Mouse (Mus musculus): ENCODE data around the gene Ppih. TPM values are rescaled to one million over a fixed set of nuclear protein-coding genes. Genes with fewer than 3 reads are reported as not detected.

Gene Ppih
- 46.0 and 48.4 TPM in 2 replicates for polyA plus RNA-seq (2011; ENCODE audit: insufficient read length, low read depth, missing spikeins)

DNA sequence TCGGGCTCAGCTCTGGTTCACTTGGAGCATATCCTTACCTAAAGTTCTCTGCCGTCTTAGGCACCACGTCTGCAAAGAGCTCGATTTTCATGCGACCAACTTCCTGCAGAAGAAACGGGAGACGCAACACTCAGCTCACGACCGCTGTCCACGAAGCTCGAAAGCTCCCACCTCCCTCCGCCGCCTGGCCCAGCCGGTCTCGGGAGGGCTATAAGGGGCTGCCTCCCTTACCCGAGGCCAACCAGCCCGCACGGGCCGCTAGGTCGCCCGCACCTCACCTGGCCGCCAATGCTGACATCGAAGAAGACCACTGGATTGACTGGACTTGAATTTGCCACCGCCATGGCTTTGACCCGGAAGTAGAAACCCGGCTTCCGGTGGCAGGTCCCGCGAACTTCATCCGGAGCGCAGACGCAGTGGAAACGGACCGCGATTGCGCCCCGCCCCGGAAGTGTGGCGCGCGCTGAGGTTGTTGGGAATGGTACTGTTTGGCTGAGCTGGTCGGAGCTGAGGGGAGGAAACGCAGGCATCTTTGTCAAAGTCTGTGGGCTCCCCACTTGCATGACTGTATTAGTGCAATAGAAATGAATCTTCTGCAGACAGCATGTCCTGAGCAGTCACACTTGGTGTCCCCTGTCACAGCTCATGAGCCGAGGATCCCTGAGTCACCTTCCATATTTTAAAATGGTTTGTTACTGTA, at the start of gene Ppih:
Gene Ppih, minus strand, starts transcription at position 416 of the 700 bp plus-strand sequence.
- H3K27ac ChIP-seq (ENCODE audit: insufficient read depth, low read length), result peak within 1 kb of the TSS; percentile 43
- peak within 1 kb of the TSS; percentile 75 for H3K4me3 ChIP-seq (ENCODE audit: insufficient read depth, low read length)
- H3K4me1 ChIP-seq (ENCODE audit: control insufficient read depth, insufficient read depth, low read length), result no peaks in the 10 kb centered on the region
- no peak for TF ChIP-seq CTCF (IDR thresholded peaks at IDR 0.05; ENCODE audit: borderline replicate concordance, insufficient read depth, low read length)
- TF ChIP-seq POLR2A (IDR thresholded peaks at IDR 0.05; ENCODE audit: low read depth, low read length), result peak; percentile 96

DNA sequence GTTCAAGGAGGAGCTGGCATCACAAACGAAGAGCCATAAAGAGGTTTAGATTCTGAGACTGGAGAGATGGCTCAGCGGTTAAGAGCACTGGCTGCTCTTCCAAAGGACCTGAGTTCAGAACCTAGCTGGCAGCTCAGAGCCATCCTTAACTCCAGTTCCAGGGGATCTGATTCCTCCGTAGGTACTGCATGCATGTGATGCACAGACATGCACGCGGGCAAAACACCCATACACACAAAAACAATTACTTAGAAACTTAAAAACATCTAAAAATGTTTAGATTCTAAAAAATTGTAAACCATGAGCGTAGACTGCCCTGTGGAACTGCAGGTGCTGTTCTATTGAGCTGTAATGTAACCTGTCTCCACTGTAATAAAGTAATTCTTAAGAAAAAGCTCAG, 49.1 kb upstream of the Ppih start:
- no peaks in the 10 kb centered on the region for H3K4me1 ChIP-seq (ENCODE audit: control insufficient read depth, insufficient read depth, low read length)
- TF ChIP-seq POLR2A (IDR thresholded peaks at IDR 0.05; ENCODE audit: low read depth, low read length) (no peak), CTCF (IDR thresholded peaks at IDR 0.05; ENCODE audit: borderline replicate concordance, insufficient read depth, low read length) (no peak)
- no peak overlapping the region for H3K27ac ChIP-seq (ENCODE audit: insufficient read depth, low read length)
- no peak overlapping the region for H3K4me3 ChIP-seq (ENCODE audit: insufficient read depth, low read length)

DNA sequence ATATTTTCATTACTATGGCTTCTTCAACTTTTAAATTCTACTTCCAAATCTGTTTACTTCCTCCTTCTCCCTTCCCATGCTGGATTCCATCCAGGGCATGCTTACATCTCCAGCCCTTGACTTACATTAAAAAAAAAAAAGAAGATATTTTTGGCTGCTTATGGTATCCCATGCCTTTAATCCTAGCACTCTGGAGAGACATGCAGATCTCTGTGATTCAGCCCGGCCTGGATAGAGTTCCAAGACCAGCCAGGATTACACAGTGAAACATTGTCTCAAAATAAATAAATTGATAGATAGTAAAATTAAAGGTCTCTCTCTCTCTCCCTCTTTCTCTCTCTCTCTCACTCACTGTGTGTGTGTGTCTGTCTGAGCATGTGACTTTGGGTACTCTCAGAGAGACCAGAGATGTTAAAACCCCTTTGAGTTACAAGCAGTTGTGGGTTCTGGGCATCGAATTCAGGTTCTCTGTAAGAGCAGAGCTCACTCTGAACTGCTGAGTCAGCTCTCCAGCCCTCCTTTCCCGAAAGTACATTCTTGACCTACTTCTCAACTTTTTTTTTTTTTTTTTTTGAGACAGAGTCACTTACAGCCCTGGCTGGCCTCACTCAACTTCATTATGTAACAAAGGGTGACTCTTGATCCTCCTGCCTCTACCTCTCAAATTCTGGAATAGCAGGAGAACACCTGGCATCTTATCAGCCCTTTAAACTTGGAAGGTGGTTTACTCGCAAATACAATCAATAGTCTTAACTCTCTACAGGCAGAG, 46.6 kb upstream of the Ppih start:
- peak overlapping the region; percentile 73 for H3K27ac ChIP-seq (ENCODE audit: insufficient read depth, low read length)
- no peaks in the 10 kb centered on the region for H3K4me1 ChIP-seq (ENCODE audit: control insufficient read depth, insufficient read depth, low read length)
- TF ChIP-seq CTCF (IDR thresholded peaks at IDR 0.05; ENCODE audit: borderline replicate concordance, insufficient read depth, low read length) (no peak), POLR2A (IDR thresholded peaks at IDR 0.05; ENCODE audit: low read depth, low read length) (no peak)
- H3K4me3 ChIP-seq (ENCODE audit: insufficient read depth, low read length), result no peak overlapping the region

DNA sequence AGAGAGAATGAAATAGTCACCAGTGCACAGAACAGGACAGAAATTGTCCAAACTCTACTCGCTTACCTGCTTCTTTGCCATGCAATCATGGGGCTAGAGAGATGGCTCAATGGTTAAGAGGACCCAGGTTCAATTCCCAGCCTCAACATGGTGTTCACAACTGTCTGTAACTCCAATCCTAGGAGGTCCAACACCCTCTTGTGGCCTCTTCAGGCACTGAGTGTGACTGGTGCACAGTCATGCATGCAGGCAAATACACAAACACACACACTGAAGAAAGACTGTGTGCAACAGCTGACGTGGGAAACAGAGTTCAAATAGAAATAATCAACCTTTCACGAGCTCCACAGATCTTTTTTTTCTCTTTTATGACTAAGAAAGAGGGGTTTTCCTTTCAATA, 41.9 kb upstream of the Ppih start:
- no peak for TF ChIP-seq POLR2A (IDR thresholded peaks at IDR 0.05; ENCODE audit: low read depth, low read length)
- TF ChIP-seq CTCF (IDR thresholded peaks at IDR 0.05; ENCODE audit: borderline replicate concordance, insufficient read depth, low read length), result no peak
- no peaks in the 10 kb centered on the region for H3K4me1 ChIP-seq (ENCODE audit: control insufficient read depth, insufficient read depth, low read length)
- no peak overlapping the region for H3K4me3 ChIP-seq (ENCODE audit: insufficient read depth, low read length)
- H3K27ac ChIP-seq (ENCODE audit: insufficient read depth, low read length), result no peak overlapping the region

DNA sequence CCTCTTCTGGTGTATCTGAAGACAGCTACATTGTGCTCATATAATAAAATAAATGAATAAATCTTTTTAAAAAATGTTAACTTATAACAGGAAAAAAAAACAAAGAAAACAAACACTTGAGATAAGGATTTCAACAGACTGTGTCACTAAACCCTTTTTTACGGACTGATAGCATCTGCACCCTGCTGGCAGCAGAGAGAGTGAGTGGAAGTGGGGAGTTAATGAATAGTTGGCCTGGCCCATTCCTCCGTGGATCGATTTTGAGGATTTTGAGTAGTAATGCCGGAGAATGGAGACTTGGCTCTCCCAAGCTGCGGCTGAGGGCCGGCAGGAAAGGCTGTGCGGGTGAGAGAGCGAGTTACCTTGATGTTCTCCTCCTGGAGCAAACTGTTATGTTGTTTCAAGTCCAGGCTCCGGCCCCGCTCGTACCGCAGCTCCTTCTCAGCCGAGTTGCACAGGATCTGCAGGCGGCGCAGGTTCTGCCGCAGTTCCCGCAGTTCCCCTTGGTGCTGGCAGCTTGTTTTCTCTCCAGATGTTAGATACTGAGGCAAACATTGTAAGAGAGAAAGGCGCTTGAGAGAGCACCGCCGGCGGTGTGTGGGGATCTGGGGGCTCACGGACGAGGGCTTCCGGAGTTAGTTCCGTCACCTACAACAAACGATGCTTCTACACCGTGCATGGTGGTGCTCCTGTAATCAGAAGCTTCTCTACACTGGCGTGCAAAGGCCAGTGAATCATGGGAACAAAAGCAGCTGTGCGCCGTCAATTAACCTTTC, 39.0 kb upstream of the Ppih start:
- Histone ChIP-seq H3K4me3 (ENCODE audit: insufficient read depth, low read length) (peak overlapping the region; percentile 57), H3K27ac (ENCODE audit: insufficient read depth, low read length) (no peak overlapping the region), H3K4me1 (ENCODE audit: control insufficient read depth, insufficient read depth, low read length) (no peaks in the 10 kb centered on the region)
- TF ChIP-seq POLR2A (IDR thresholded peaks at IDR 0.05; ENCODE audit: low read depth, low read length), result 0 out of 2 replicates have a peak, but pooled peaks have one; percentile 40
- TF ChIP-seq CTCF (IDR thresholded peaks at IDR 0.05; ENCODE audit: borderline replicate concordance, insufficient read depth, low read length), result no peak

DNA sequence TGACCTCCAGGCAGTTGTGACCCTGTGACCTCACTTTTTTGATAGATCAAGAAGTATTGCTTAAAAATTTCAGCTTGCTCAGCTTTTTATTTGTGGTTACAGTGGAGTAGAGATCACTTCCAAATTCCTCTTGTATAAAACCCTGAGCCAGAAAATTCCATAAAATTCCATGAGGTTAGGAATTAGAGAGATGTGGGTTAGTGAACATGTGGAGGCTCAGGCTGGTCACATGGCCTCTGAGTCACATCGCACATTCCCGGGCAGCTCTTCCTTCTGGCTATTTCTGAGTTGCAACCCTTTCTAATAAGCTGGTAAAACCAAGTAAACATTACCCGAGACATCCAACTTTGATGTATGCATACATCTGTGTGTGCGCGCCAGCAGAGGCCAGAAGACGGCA, 25.2 kb upstream of the Ppih start:
- Histone ChIP-seq H3K4me3 (ENCODE audit: insufficient read depth, low read length) (no peak overlapping the region), H3K27ac (ENCODE audit: insufficient read depth, low read length) (no peak overlapping the region), H3K4me1 (ENCODE audit: control insufficient read depth, insufficient read depth, low read length) (no peaks in the 10 kb centered on the region)
- TF ChIP-seq POLR2A (IDR thresholded peaks at IDR 0.05; ENCODE audit: low read depth, low read length), result no peak

DNA sequence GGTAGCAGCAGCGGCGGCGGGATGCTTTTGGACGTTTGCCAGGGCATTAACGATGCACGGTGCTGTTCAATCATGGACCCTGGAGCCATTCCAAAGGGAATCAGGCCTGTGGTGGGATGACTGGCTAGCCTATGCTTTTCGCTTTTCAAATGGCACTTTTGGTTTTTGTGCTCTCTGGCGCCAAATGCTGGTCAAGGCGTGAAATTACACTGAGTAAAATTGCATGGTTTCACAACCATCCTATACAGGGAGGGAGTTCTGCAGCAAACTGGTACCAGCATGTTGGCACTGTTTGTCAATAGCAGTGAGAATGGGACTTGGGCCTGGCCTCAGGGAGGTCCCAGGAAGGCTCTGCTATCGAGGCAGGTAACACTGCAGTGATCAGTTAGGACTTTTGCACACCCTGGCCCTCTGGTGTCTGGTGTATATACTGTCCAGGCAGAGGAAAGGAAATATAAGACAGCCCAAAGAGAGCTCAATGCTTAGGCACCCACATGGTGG, 18.6 kb upstream of the Ppih start:
- TF ChIP-seq POLR2A (IDR thresholded peaks at IDR 0.05; ENCODE audit: low read depth, low read length) (no peak), CTCF (IDR thresholded peaks at IDR 0.05; ENCODE audit: borderline replicate concordance, insufficient read depth, low read length) (no peak)
- Histone ChIP-seq H3K4me3 (ENCODE audit: insufficient read depth, low read length) (no peak overlapping the region), H3K4me1 (ENCODE audit: control insufficient read depth, insufficient read depth, low read length) (no peaks in the 10 kb centered on the region), H3K27ac (ENCODE audit: insufficient read depth, low read length) (no peak overlapping the region)

DNA sequence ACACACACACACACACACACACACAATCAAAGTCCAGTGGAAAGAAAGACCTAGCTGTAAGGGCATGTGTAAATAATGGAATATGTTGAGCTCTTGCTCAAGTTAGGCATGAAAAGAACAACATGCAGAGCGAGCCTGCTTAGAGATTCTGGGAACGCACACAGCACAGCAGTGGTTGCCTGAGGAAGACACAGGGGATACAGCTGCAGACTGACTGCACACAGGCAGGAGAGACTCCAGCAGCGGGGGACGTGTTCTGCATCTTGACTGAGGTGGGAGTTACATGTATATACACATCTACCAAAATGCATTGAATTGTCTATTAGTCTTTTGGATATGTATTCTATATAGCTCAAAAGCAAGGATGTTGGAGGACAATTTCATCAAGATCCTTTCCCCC, 18.1 kb upstream of the Ppih start:
- H3K27ac ChIP-seq (ENCODE audit: insufficient read depth, low read length), result no peak overlapping the region
- TF ChIP-seq CTCF (IDR thresholded peaks at IDR 0.05; ENCODE audit: borderline replicate concordance, insufficient read depth, low read length) (no peak), POLR2A (IDR thresholded peaks at IDR 0.05; ENCODE audit: low read depth, low read length) (no peak)
- no peaks in the 10 kb centered on the region for H3K4me1 ChIP-seq (ENCODE audit: control insufficient read depth, insufficient read depth, low read length)
- no peak overlapping the region for H3K4me3 ChIP-seq (ENCODE audit: insufficient read depth, low read length)

DNA sequence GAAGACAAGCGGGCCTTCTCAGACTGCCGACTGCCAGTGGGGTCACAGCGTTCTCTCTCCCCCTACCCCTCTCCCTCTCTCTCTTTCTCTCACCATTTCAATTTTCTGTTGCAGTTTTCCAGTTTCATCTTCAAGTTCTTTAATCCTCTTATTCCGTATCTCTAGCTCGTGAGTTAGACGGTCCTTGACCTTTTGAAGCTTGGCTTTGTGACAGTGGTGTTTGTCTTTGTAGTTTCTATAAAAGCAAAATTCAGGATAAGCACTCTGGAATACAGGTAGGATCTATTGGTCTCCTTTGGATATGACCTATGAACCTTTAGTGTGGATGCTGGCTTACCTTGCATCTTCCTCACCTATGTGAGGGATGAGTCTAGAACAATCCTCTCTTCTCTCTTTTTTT, 13.1 kb upstream of the Ppih start:
- Histone ChIP-seq H3K4me1 (ENCODE audit: control insufficient read depth, insufficient read depth, low read length) (no peaks in the 10 kb centered on the region), H3K27ac (ENCODE audit: insufficient read depth, low read length) (no peak overlapping the region), H3K4me3 (ENCODE audit: insufficient read depth, low read length) (no peak overlapping the region)
- TF ChIP-seq POLR2A (IDR thresholded peaks at IDR 0.05; ENCODE audit: low read depth, low read length) (no peak), CTCF (IDR thresholded peaks at IDR 0.05; ENCODE audit: borderline replicate concordance, insufficient read depth, low read length) (no peak)

Measured in embryonic fibroblast, embryonic 13.5 days (primary cell).